Mouse (Mus musculus) forebrain, embryonic 14.5 days (tissue): ENCODE measurements around the gene Erap1. TPM values are rescaled to one million over a fixed set of nuclear protein-coding genes. Genes with fewer than 3 reads are reported as not detected.
A peak's percentile ranks its signal among the peaks of the same experiment; 100 is the strongest.
"Not testable (repeated sequence)": the region's sequence is repeated elsewhere in the genome, so short reads cannot be mapped to it uniquely, and the experiment has no call there.

Experiments
- ATAC-seq: fragments of 200-750 bp; cut with Nextera tagmentation; 2 replicates; pipeline ENCODE4 v1.8.0; 2017; ENCODE audit warnings: mild to moderate bottlenecking, moderate library complexity
- DNase-seq: peaks from one replicate; pipeline ENCODE4 v3.0.0-alpha.2; 2015; ENCODE audit warnings: low spot score
- H3K27ac ChIP-seq: fragments of 300-500 bp; sonication (generic); 2 replicates; pipeline ENCODE4 v1.5.1; 2014; ENCODE audit warnings: low read depth, mild to moderate bottlenecking, control low read depth, low read length, moderate library complexity
- H3K27me3 ChIP-seq: fragments of 300-500 bp; sonication (generic); replicated peaks from 2 replicates; pipeline ENCODE4 v1.6.1; 2014; ENCODE audit warnings: low read length, control low read depth, mixed read lengths; ENCODE audit not compliant: control insufficient read depth, insufficient read depth
- H3K36me3 ChIP-seq: fragments of 300-500 bp; sonication (generic); 2 replicates; pipeline ENCODE4 v1.6.1; 2014; ENCODE audit warnings: low read length, control low read depth; ENCODE audit not compliant: control insufficient read depth, insufficient read depth
- H3K4me1 ChIP-seq: fragments of 300-500 bp; sonication (generic); 2 replicates; pipeline ENCODE4 v1.6.1; 2014; ENCODE audit warnings: antibody characterized with exemption, low read length, control low read depth; ENCODE audit not compliant: control insufficient read depth, insufficient read depth
- H3K4me2 ChIP-seq: fragments of 300-500 bp; sonication (generic); 2 replicates; pipeline ENCODE4 v1.6.1; 2014; ENCODE audit warnings: mild to moderate bottlenecking, control low read depth, low read length
- H3K4me3 ChIP-seq: fragments of 300-500 bp; sonication (generic); 2 replicates; pipeline ENCODE4 v1.5.1; 2014; ENCODE audit warnings: low read depth, low read length, control low read depth
- H3K9ac ChIP-seq: fragments of 300-500 bp; sonication (generic); 2 replicates; pipeline ENCODE4 v1.6.1; 2014; ENCODE audit warnings: mild to moderate bottlenecking, low read length, control low read depth, moderate library complexity
- H3K9me3 ChIP-seq: fragments of 300-500 bp; sonication (generic); replicated peaks from 2 replicates; pipeline ENCODE4 v1.6.1; 2016; ENCODE audit warnings: low read length, control low read depth, mixed read lengths; ENCODE audit not compliant: control insufficient read depth
- WGBS: fragments of 180-500 bp; shearing (Covaris S2); extraction: QIAGEN DNeasy Blood & Tissue Kit; methylation state at CpG from one replicate; pipeline ENCODE4 v1.1.7; 2014; 5-methylcytosine and 5-hydroxymethylcytosine counted together
- polyA plus RNA-seq: library from polyadenylated mRNA; unstranded; fragments of >200 nt; fragmentation: Nextera tagmentation; extraction: Ambion mirVana; gene quantifications from 2 replicates; pipeline ENCODE4 v1.2.1, GENCODE M21; 2014

The Erap1 gene
- polyA plus RNA-seq, 1 experiment from 2014 or later = 6.4 TPM

GRCm38 (mm10) chr13:74639712-74640522 is 549 bp downstream of the Erap1 start:
- Histone ChIP-seq H3K9me3 (no peaks in the 10 kb centered on the region), H3K9ac (peak overlapping the region; percentile 87), H3K36me3 (no peaks in the 10 kb centered on the region), H3K27ac (peak overlapping the region; percentile 74), H3K4me2 (peak overlapping the region; percentile 85), H3K27me3 (no peaks in the 10 kb centered on the region), H3K4me3 (peak overlapping the region; percentile 74), H3K4me1 (0 out of 2 replicates have a peak, but pooled peaks cover 3% of the 10 kb centered on the region)
- under 1% methylated on average over 43 of the region's 49 CpGs for WGBS
- ATAC-seq = peak; percentile 85
- DNase-seq = peak; percentile 73

- H3K36me3 ChIP-seq, H3K9ac ChIP-seq, DNase-seq, H3K27ac ChIP-seq, H3K27me3 ChIP-seq, H3K9me3 ChIP-seq, H3K4me1 ChIP-seq, ATAC-seq: not testable (repeated sequence)
- H3K4me3 ChIP-seq = peak overlapping the region; percentile 74
- 55% methylated on average over 3 of the region's 3 CpGs for WGBS
- H3K4me2 ChIP-seq = peak overlapping the region; percentile 85
Measured at GRCm38 (mm10) chr13:74640523-74640920, 1.2 kb downstream of the Erap1 start.

- no peak overlapping the region for H3K4me2 ChIP-seq
- H3K9me3 ChIP-seq = no peaks in the 10 kb centered on the region
- no peak overlapping the region for H3K9ac ChIP-seq
- DNase-seq (no peak), ATAC-seq (no peak)
- H3K36me3 ChIP-seq = no peaks in the 10 kb centered on the region
- no peaks in the 10 kb centered on the region for H3K4me1 ChIP-seq
- no peak overlapping the region for H3K4me3 ChIP-seq
- no peaks in the 10 kb centered on the region for H3K27me3 ChIP-seq
- H3K27ac ChIP-seq = no peak overlapping the region
- WGBS = 82% methylated on average over 5 of the region's 5 CpGs
Measured at GRCm38 (mm10) chr13:74695497-74696193, 56.3 kb downstream of the Erap1 start.

- no peak overlapping the region for H3K9ac ChIP-seq
- whole genome bisulfite sequencing = 55% methylated on average over 3 of the region's 3 CpGs
- no peaks in the 10 kb centered on the region for H3K27me3 ChIP-seq
- H3K4me2 ChIP-seq = no peak overlapping the region
- H3K9me3 ChIP-seq = no peaks in the 10 kb centered on the region
- H3K36me3 ChIP-seq = no peaks in the 10 kb centered on the region
- DNase-seq (no peak), ATAC-seq (no peak)
- no peak overlapping the region for H3K4me3 ChIP-seq
- no peaks in the 10 kb centered on the region for H3K4me1 ChIP-seq
- H3K27ac ChIP-seq = no peak overlapping the region
Measured at GRCm38 (mm10) chr13:74696225-74696624, 56.9 kb downstream of the Erap1 start.

GRCm38 (mm10) chr13:74719002-74719401 is 79.6 kb downstream of the Erap1 start:
- Histone ChIP-seq H3K4me3 (no peak overlapping the region), H3K4me1 (no peaks in the 10 kb centered on the region), H3K27ac (no peak overlapping the region), H3K4me2 (no peak overlapping the region), H3K9me3 (no peaks in the 10 kb centered on the region), H3K9ac (no peak overlapping the region), H3K36me3 (no peaks in the 10 kb centered on the region), H3K27me3 (no peaks in the 10 kb centered on the region)
- 82% methylated on average over 2 of the region's 2 CpGs for WGBS
- ATAC-seq (no peak), DNase-seq (no peak)

GRCm38 (mm10) chr13:74733726-74734125 is 94.4 kb downstream of the Erap1 start:
- Histone ChIP-seq H3K4me2 (no peak overlapping the region), H3K27me3 (no peaks in the 10 kb centered on the region), H3K27ac (no peak overlapping the region), H3K9me3 (no peaks in the 10 kb centered on the region), H3K36me3 (no peaks in the 10 kb centered on the region), H3K4me1 (no peaks in the 10 kb centered on the region), H3K4me3 (no peak overlapping the region), H3K9ac (no peak overlapping the region)
- DNase-seq (no peak), ATAC-seq (no peak)
- WGBS = 94% methylated on average over 4 of the region's 4 CpGs

GRCm38 (mm10) chr13:74735834-74736233 is 96.5 kb downstream of the Erap1 start:
- no peaks in the 10 kb centered on the region for H3K36me3 ChIP-seq
- WGBS = 86% methylated on average over 5 of the region's 5 CpGs
- DNase-seq = no peak

GRCm38 (mm10) chr13:74736396-74736795 is 97.0 kb downstream of the Erap1 start:
- Histone ChIP-seq H3K4me3 (no peak overlapping the region), H3K9ac (no peak overlapping the region), H3K4me2 (no peak overlapping the region), H3K27ac (no peak overlapping the region), H3K36me3 (no peaks in the 10 kb centered on the region), H3K9me3 (no peaks in the 10 kb centered on the region), H3K4me1 (no peaks in the 10 kb centered on the region), H3K27me3 (no peaks in the 10 kb centered on the region)
- WGBS = 83% methylated on average over 2 of the region's 2 CpGs
- no peak for DNase-seq
- ATAC-seq = no peak

More at GRCm38 (mm10) chr13:74735834-74736233, 96.5 kb downstream of the Erap1 start:
- ATAC-seq = no peak
- Histone ChIP-seq H3K4me3 (no peak overlapping the region), H3K27me3 (no peaks in the 10 kb centered on the region), H3K4me2 (no peak overlapping the region), H3K9ac (no peak overlapping the region), H3K27ac (no peak overlapping the region), H3K4me1 (no peaks in the 10 kb centered on the region), H3K9me3 (no peaks in the 10 kb centered on the region)
